Mouse (Mus musculus) effector memory CD4-positive, alpha-beta T cell, adult 7 months (primary cell): ENCODE data around the gene 2210017I01Rik. TPM values are rescaled to one million over a fixed set of nuclear protein-coding genes. Genes with fewer than 3 reads are reported as not detected.

ENCODE experiments used
- polyA plus RNA-seq: library from polyadenylated mRNA; unstranded; fragments of 100-300 nt; shearing (Covaris generic); gene quantifications from one replicate; pipeline ENCODE4 v1.2.1, GENCODE M21; 2017

Gene 2210017I01Rik
- not detected for polyA plus RNA-seq

DNA sequence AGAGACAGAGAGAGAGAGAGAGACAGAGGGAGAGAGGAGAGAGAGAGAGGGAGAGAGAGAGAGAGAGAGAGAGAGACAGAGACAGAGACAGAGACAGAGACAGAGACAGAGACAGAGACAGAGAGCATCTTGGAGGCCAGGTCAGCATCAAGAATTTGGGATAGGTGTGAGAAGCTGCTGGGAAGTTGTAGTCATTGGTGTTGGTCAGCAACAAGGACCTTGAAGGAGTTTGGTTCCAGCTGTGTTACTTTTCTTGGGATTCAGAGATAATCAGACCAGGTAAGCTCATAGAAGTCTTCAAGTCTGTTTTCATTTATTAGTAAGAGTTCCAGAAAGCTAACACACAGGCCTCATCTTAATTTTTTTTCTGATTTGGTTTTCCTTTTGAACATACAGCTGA, at the start of gene 2210017I01Rik:
TSS of gene 2210017I01Rik (minus strand) at position 101 of the 400 bp plus-strand sequence.

DNA sequence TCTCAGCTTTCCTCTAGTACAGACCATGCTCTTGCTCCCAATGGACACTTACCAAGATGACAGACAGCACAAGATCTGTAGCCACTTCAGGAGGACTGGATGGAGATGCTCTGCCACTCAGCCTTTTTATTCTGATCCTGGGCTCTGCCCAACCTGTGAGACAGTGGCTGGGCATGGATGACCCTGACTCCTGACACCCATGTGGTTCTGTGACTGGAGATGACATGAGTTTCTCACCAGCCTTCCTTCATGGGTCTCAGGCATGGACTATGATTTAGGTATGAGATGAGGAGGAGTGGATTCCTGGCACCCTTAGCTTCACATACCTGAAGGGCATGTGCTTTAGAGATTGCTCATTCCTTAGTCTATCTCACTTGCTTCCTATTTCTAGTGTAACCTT, 49.5 kb upstream of the 2210017I01Rik start, which contains the start of gene Lce1b:
TSS of gene Lce1b (minus strand) at position 101 of the 400 bp plus-strand sequence.

DNA sequence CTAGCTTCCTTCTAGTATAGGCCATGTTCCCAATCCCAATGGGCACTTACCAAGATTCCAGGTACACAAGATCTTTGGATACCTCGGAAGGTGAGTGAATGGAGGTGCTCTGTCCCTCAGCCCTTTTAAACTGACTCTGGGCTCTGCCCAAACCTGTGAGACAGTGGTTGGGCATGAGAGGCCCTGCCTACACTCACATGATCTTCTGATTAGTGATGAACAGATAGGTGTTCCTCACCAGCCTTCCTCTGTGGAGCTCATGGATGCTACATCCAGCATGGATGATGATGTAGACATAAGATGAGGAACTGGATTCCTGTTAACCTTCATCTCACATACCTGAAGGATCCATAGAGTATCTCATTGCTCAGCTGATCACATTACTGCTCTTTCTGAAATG, 40.9 kb upstream of the 2210017I01Rik start, which contains the start of gene Lce1a1:
TSS of gene Lce1a1 (minus strand) at position 101 of the 400 bp plus-strand sequence.

DNA sequence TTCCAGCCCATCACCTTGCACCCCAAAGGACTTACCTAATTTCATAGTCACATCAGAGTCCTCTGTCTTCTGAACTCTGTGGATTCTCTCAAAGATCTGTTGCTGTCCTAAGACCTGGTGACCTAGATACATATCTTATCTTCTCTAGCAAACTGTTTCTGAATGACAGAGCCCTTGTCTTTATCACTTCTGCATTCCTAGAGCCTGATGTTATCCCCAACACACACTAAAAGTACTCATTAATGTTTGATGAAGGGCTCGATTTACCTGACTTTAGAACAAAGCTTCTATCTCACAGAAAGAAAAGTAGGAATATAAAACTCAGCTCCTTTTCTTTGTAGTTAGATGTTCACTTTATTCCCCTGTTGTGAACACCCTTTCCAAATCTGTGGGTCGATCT, 14.3 kb upstream of the 2210017I01Rik start, which contains the start of gene Lce6a:
TSS of gene Lce6a (minus strand) at position 101 of the 400 bp plus-strand sequence.

DNA sequence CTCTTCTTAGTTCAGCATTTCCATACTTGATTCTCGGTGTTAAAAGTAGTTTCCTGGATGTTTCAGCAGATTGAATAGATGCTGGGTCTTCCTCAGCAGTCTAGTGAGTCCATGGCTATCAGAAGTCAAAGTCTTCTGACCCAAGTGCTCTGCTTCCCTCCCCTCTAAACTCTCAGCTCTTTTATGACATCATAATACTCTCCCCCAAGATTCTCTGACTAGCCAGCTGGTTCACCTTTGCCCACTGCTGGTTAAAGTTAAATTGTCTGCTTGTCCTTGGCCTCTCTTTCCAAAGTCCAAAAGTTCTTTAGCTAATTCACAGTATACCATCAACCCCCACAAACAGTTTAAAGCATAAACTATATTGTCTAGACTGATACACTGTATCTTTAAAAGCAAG, 18.4 kb downstream of the 2210017I01Rik start, which contains the start of gene Smcp:
TSS of gene Smcp (minus strand) at position 140 of the 400 bp plus-strand sequence.

DNA sequence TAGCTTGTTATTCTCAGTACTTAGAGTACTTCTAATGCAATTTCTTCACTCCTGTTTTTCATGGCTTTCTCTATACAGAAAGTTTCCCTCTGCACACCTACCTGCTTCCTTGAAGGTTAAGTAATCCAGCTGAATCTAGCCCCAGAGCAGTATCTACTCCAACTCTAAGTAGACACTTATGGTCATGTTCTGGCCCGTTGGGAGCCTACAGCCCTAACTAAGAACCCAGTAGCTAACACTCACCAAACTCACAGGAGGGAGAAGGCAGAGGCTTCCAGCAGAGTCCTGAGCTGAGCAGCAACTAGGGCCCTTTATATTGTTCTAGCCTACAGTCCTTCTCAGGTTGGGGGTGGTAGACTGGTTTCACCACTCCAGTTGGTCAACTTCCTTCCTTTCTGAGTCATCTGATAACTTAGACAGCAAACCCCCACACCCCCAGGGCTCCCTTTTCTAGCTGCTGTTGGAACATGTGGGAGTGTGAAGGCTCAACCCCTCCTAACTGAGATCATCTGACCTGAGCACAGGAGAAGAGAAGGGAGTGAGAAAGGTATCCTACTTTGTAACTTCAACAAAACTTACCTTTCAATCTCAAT, 33.7 kb downstream of the 2210017I01Rik start, which contains the start of gene Ivl:
TSS of gene Ivl (minus strand) at position 287 of the 593 bp plus-strand sequence.

Other genes with a start within 250 kb of the 2210017I01Rik start
- gene Sprr2f, start 242.3 kb downstream of the 2210017I01Rik start, polyA plus RNA-seq = not detected
- gene Sprr2h, start 221.8 kb downstream of the 2210017I01Rik start, polyA plus RNA-seq = not detected
- gene Sprr2i, start 199.5 kb downstream of the 2210017I01Rik start, polyA plus RNA-seq = not detected
- not detected for gene Sprr2j-ps, start 189.4 kb downstream of the 2210017I01Rik start, polyA plus RNA-seq
- 27.2 TPM for gene Gm9774, start 178.1 kb downstream of the 2210017I01Rik start, polyA plus RNA-seq
- not detected for gene Sprr2k, start 174.9 kb downstream of the 2210017I01Rik start, polyA plus RNA-seq
- not detected for gene Sprr1b, start 168.7 kb downstream of the 2210017I01Rik start, polyA plus RNA-seq
- not detected for gene Sprr3, start 148.8 kb downstream of the 2210017I01Rik start, polyA plus RNA-seq
- not detected for gene Sprr1a, start 121.6 kb downstream of the 2210017I01Rik start, polyA plus RNA-seq
- not detected for gene Sprr4, start 107.0 kb downstream of the 2210017I01Rik start, polyA plus RNA-seq
- not detected for gene 2310046K23Rik, start 73.0 kb downstream of the 2210017I01Rik start, polyA plus RNA-seq
- gene Ivl, start 33.8 kb downstream of the 2210017I01Rik start, polyA plus RNA-seq = not detected
- not detected for gene Smcp, start 18.5 kb downstream of the 2210017I01Rik start, polyA plus RNA-seq
- gene Lce6a, start 14.2 kb upstream of the 2210017I01Rik start, polyA plus RNA-seq = not detected
- not detected for gene Lce1a1, start 40.8 kb upstream of the 2210017I01Rik start, polyA plus RNA-seq
- not detected for gene Lce1b, start 49.4 kb upstream of the 2210017I01Rik start, polyA plus RNA-seq
- not detected for gene Lce1a2, start 62.8 kb upstream of the 2210017I01Rik start, polyA plus RNA-seq
- not detected for gene Lce1c, start 71.8 kb upstream of the 2210017I01Rik start, polyA plus RNA-seq
- gene Lce1d, start 79.7 kb upstream of the 2210017I01Rik start, polyA plus RNA-seq = not detected
- not detected for gene Lce1e, start 101.6 kb upstream of the 2210017I01Rik start, polyA plus RNA-seq
- gene Lce1f, start 112.9 kb upstream of the 2210017I01Rik start, polyA plus RNA-seq = not detected
- not detected for gene Gm38119, start 131.6 kb upstream of the 2210017I01Rik start, polyA plus RNA-seq
- gene Lce1g, start 144.8 kb upstream of the 2210017I01Rik start, polyA plus RNA-seq = not detected
- gene Lce1h, start 157.6 kb upstream of the 2210017I01Rik start, polyA plus RNA-seq = not detected
- not detected for gene Lce1i, start 171.4 kb upstream of the 2210017I01Rik start, polyA plus RNA-seq
- not detected for gene Lce1j, start 183.0 kb upstream of the 2210017I01Rik start, polyA plus RNA-seq
- gene Lce1k, start 200.4 kb upstream of the 2210017I01Rik start, polyA plus RNA-seq = not detected
- gene Kprp, start 219.8 kb upstream of the 2210017I01Rik start, polyA plus RNA-seq = not detected
- not detected for gene Lce1l, start 243.8 kb upstream of the 2210017I01Rik start, polyA plus RNA-seq